Mouse (Mus musculus) olfactory bulb, adult 2 months (tissue): ENCODE results near the gene Bbx.

Experiments
- CTCF ChIP-seq: fragments of 200-500 bp; IDR thresholded peaks from 2 replicates; pipeline ENCODE4 v1.5.1; 2012; ENCODE audit warnings: low read depth, mild to moderate bottlenecking, low read length, moderate library complexity; ENCODE audit not compliant: insufficient read depth
- POLR2A ChIP-seq: fragments of 200-500 bp; IDR thresholded peaks from 2 replicates; pipeline ENCODE4 v1.6.1; 2012; ENCODE audit warnings: mild to moderate bottlenecking, low read depth, low read length, moderate library complexity; ENCODE audit not compliant: insufficient read depth

- no peak for TF ChIP-seq POLR2A
- TF ChIP-seq CTCF: no peak
Measured at GRCm38 (mm10) chr16:50182988-50183387, 249.2 kb downstream of the Bbx start.
